In genomic region chr8:72135446-72136301, GRCm38 (mm10) we compare ENCODE assay signal across 8 mouse cellular contexts. TPM values are rescaled to one million over a fixed set of nuclear protein-coding genes. Genes with fewer than 3 reads are reported as not detected.
A peak's percentile ranks its signal among the peaks of the same experiment; 100 is the strongest.
DNase-seq lines count a peak whose midpoint lies in the region; ATAC-seq and TF ChIP-seq lines count a peak whose summit lies in the region.

No protein-coding gene starts in this region.

- H3K36me3 ChIP-seq in embryonic facial prominence, embryonic 10.5 days (replicated peaks): peaks cover 33% of the 10 kb centered on the region
- H3K36me3 ChIP-seq in heart, embryonic 12.5 days: peaks cover 30% of the 10 kb centered on the region
- H3K36me3 ChIP-seq in kidney, embryonic 16.5 days (ENCODE audit: insufficient read depth, low read length): peaks cover 25% of the 10 kb centered on the region

- WGBS in embryonic facial prominence, embryonic 10.5 days: under 1% methylated on average over 62 of the region's 62 CpGs
- WGBS in heart, embryonic 12.5 days: under 1% methylated on average over 62 of the region's 62 CpGs
- under 1% methylated on average over 52 of the region's 62 CpGs for WGBS in kidney, embryonic 16.5 days

- peak overlapping the region; percentile 92 for H3K4me3 ChIP-seq in embryonic facial prominence, embryonic 10.5 days
- H3K4me3 ChIP-seq in heart, embryonic 12.5 days: peak overlapping the region; percentile 91
- H3K4me3 ChIP-seq in kidney, embryonic 16.5 days (ENCODE audit: low read length): peak overlapping the region; percentile 93

- in situ Hi-C loops in Patski (cut with MboI; ENCODE audit: low pct_unique_long_range_greater_than_20kb): loop anchor here (10.0 to 25.0 kb wide), 2 partner anchors 221 to 848 kb away; no protein-coding TSS in a partner anchor

- ATAC-seq in Patski: peak; percentile 24
- ATAC-seq in heart, embryonic 12.5 days (ENCODE audit: insufficient number of reproducible peaks, low FRiP score): peak; percentile 74
- ATAC-seq in kidney, embryonic 16.5 days (ENCODE audit: low FRiP score, low TSS enrichment): peak; percentile 60
- ATAC-seq in activated CD4-positive, CD25-positive, alpha-beta regulatory T cell, adult 4 months: no peak

- H3K27me3 ChIP-seq in Patski: no peaks in the 10 kb centered on the region
- no peaks in the 10 kb centered on the region for H3K27me3 ChIP-seq in embryonic facial prominence, embryonic 10.5 days (replicated peaks; ENCODE audit: low read depth, poor library complexity, severe bottlenecking)
- H3K27me3 ChIP-seq in heart, embryonic 12.5 days (replicated peaks): no peaks in the 10 kb centered on the region
- H3K27me3 ChIP-seq in kidney, embryonic 16.5 days (ENCODE audit: insufficient read depth, low read length): no peaks in the 10 kb centered on the region

- DNase-seq in 3T3-L1 (ENCODE audit: low read depth, low spot score) (peak; percentile 64), Patski (ENCODE audit: low read depth, low spot score) (no peak)
- peak; percentile 83 for DNase-seq in embryonic facial prominence, embryonic 10.5 days (ENCODE audit: low spot score)
- peak; percentile 65 for DNase-seq in lung, postnatal 36 days
- peak; percentile 68 for DNase-seq in retina, embryonic 14.5 days (ENCODE audit: low spot score)

- POLR2A ChIA-PET in Patski (lab: Charles Lee): interaction anchor here (0.9 to 3.7 kb wide), 4 partner anchors 11 to 27 kb away, joined by 3 to 30 read pairs (median 3); no protein-coding TSS in a partner anchor

- no peaks in the 10 kb centered on the region for H3K9me3 ChIP-seq in embryonic facial prominence, embryonic 10.5 days
- no peaks in the 10 kb centered on the region for H3K9me3 ChIP-seq in heart, embryonic 12.5 days (replicated peaks)
- H3K9me3 ChIP-seq in kidney, embryonic 16.5 days (ENCODE audit: low read length): no peaks in the 10 kb centered on the region

- no peak for TF ChIP-seq CTCF in Patski (IDR thresholded peaks at IDR 0.05)

- peak overlapping the region; percentile 97 for H3K9ac ChIP-seq in heart, embryonic 12.5 days
- peak overlapping the region; percentile 95 for H3K9ac ChIP-seq in kidney, embryonic 16.5 days (replicated peaks; ENCODE audit: low read length)

- CTCF ChIA-PET in Patski (lab: Charles Lee): interaction anchor here (0.7 to 1.1 kb wide), 2 partner anchors 12 to 104 kb away, joined by 3 to 7 read pairs; partner anchors contain the start of gene Ap1m1

- H3K4me1 ChIP-seq in embryonic facial prominence, embryonic 10.5 days: peaks cover 48% of the 10 kb centered on the region
- peaks cover 33% of the 10 kb centered on the region for H3K4me1 ChIP-seq in heart, embryonic 12.5 days (replicated peaks)
- peaks cover 19% of the 10 kb centered on the region for H3K4me1 ChIP-seq in kidney, embryonic 16.5 days (ENCODE audit: insufficient read depth, low read length)

- H3K27ac ChIP-seq in embryonic facial prominence, embryonic 10.5 days (replicated peaks): peak overlapping the region; percentile 100
- peak overlapping the region; percentile 99 for H3K27ac ChIP-seq in heart, embryonic 12.5 days (ENCODE audit: poor library complexity, severe bottlenecking)
- peak overlapping the region; percentile 100 for H3K27ac ChIP-seq in kidney, embryonic 16.5 days (ENCODE audit: low read length)

- peak overlapping the region; percentile 85 for H3K4me2 ChIP-seq in heart, embryonic 12.5 days
- peak overlapping the region; percentile 83 for H3K4me2 ChIP-seq in kidney, embryonic 16.5 days (replicated peaks; ENCODE audit: low read depth, low read length)

RNA-seq across cellular contexts. Expression of gene Tpm4, which starts 0.9 kb away (rescaled TPM):
- 660 TPM for polyA plus RNA-seq in Patski (2021)
- 749 and 797 TPM in 2 replicates for polyA plus RNA-seq in embryonic facial prominence, embryonic 10.5 days (2016; fragmentation: Nextera tagmentation; extraction: Ambion mirVana)
- polyA plus RNA-seq in heart, embryonic 12.5 days (2016; fragmentation: Nextera tagmentation; extraction: Ambion mirVana): 399 and 414 TPM in 2 replicates
- 828 and 869 TPM in 2 replicates for polyA plus RNA-seq in kidney, embryonic 16.5 days (2015; fragmentation: Nextera tagmentation; extraction: Ambion mirVana)
- polyA plus RNA-seq in activated CD4-positive, CD25-positive, alpha-beta regulatory T cell, adult 4 months (2017; shearing (Covaris generic)): 100 to 1,000 TPM; 291 to 296 TPM

RNA-seq across cellular contexts. Expression of gene Rab8a, which starts 25.3 kb away (rescaled TPM):
- 111 TPM for polyA plus RNA-seq in Patski (2021)
- 130 and 139 TPM in 2 replicates for polyA plus RNA-seq in embryonic facial prominence, embryonic 10.5 days (2016; fragmentation: Nextera tagmentation; extraction: Ambion mirVana)
- 72.5 and 77.5 TPM in 2 replicates for polyA plus RNA-seq in heart, embryonic 12.5 days (2016; fragmentation: Nextera tagmentation; extraction: Ambion mirVana)
- polyA plus RNA-seq in kidney, embryonic 16.5 days (2015; fragmentation: Nextera tagmentation; extraction: Ambion mirVana): 141 and 143 TPM in 2 replicates
- 100 to 1,000 TPM; 159 to 162 TPM for polyA plus RNA-seq in activated CD4-positive, CD25-positive, alpha-beta regulatory T cell, adult 4 months (2017; shearing (Covaris generic))

RNA-seq across cellular contexts. Expression of gene Olfr374, which starts 28.8 kb away (rescaled TPM):
- 0.01 TPM for polyA plus RNA-seq in Patski (2021)
- polyA plus RNA-seq in embryonic facial prominence, embryonic 10.5 days (2016; fragmentation: Nextera tagmentation; extraction: Ambion mirVana): not detected in 2 replicates
- 0.14 TPM in 1 of 2 replicates, not detected in the other for polyA plus RNA-seq in heart, embryonic 12.5 days (2016; fragmentation: Nextera tagmentation; extraction: Ambion mirVana)
- polyA plus RNA-seq in kidney, embryonic 16.5 days (2015; fragmentation: Nextera tagmentation; extraction: Ambion mirVana): not detected in 2 replicates
- under 1 TPM in 1 of 2 experiments, not detected in 1; 0.20 TPM for polyA plus RNA-seq in activated CD4-positive, CD25-positive, alpha-beta regulatory T cell, adult 4 months (2017; shearing (Covaris generic))

RNA-seq across cellular contexts. Expression of gene Olfr373, which starts 52.7 kb away (rescaled TPM):
- 0.01 TPM for polyA plus RNA-seq in Patski (2021)
- 0.04 TPM in 1 of 2 replicates, not detected in the other for polyA plus RNA-seq in embryonic facial prominence, embryonic 10.5 days (2016; fragmentation: Nextera tagmentation; extraction: Ambion mirVana)
- not detected in 2 replicates for polyA plus RNA-seq in heart, embryonic 12.5 days (2016; fragmentation: Nextera tagmentation; extraction: Ambion mirVana)
- 0.04 TPM in 1 of 2 replicates, not detected in the other for polyA plus RNA-seq in kidney, embryonic 16.5 days (2015; fragmentation: Nextera tagmentation; extraction: Ambion mirVana)
- polyA plus RNA-seq in activated CD4-positive, CD25-positive, alpha-beta regulatory T cell, adult 4 months (2017; shearing (Covaris generic)): under 1 TPM in 1 of 2 experiments, not detected in 1; 0.20 TPM

RNA-seq across cellular contexts. Expression of gene Hsh2d, which starts 53.8 kb away (rescaled TPM):
- 0.05 TPM for polyA plus RNA-seq in Patski (2021)
- polyA plus RNA-seq in embryonic facial prominence, embryonic 10.5 days (2016; fragmentation: Nextera tagmentation; extraction: Ambion mirVana): not detected in 2 replicates
- 0.09 TPM in 1 of 2 replicates, not detected in the other for polyA plus RNA-seq in heart, embryonic 12.5 days (2016; fragmentation: Nextera tagmentation; extraction: Ambion mirVana)
- polyA plus RNA-seq in kidney, embryonic 16.5 days (2015; fragmentation: Nextera tagmentation; extraction: Ambion mirVana): not detected in 2 replicates
- polyA plus RNA-seq in activated CD4-positive, CD25-positive, alpha-beta regulatory T cell, adult 4 months (2017; shearing (Covaris generic)): 10 to 100 TPM; 22.2 to 29.1 TPM
